Mouse (Mus musculus) cerebellum, adult 9-11 months (tissue): ENCODE data around the gene Fnip2.
"Not testable (repeated sequence)": the region's sequence is repeated elsewhere in the genome, so short reads cannot be mapped to it uniquely, and the experiment has no call there.

Source experiments
- DNase-seq: peaks from one replicate; pipeline ENCODE4 v3.0.0; 2022

Fnip2 gene

GRCm38 (mm10) chr3:79567703-79568362 lies at the start of gene Fnip2:
Gene Fnip2 (minus strand): TSS chr3:79567796.
- DNase-seq: peak; percentile 95

DNA sequence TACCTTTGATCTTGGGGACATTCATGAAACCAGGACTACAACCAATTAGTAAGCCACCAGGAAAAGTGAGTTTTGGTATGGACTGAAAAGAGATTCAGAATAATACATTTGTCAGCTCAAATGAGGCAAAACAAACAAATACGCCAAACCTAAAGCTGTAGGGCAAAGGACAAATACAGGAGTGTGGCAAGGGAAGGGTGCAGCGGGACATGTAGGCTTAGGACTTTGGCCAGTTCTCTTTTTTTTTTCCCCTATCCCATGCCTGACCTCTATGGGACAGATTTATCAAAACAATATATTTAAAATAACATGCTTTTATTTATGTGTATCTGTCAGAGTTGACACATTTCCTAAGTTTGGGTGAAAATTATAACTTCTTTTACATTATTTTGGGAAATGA lies 42.3 kb upstream of the Fnip2 start:
- DNase-seq: no peak

- DNase-seq: no peak
Observed at GRCm38 (mm10) chr3:79595468-79595867, 27.9 kb upstream of the Fnip2 start.

DNA sequence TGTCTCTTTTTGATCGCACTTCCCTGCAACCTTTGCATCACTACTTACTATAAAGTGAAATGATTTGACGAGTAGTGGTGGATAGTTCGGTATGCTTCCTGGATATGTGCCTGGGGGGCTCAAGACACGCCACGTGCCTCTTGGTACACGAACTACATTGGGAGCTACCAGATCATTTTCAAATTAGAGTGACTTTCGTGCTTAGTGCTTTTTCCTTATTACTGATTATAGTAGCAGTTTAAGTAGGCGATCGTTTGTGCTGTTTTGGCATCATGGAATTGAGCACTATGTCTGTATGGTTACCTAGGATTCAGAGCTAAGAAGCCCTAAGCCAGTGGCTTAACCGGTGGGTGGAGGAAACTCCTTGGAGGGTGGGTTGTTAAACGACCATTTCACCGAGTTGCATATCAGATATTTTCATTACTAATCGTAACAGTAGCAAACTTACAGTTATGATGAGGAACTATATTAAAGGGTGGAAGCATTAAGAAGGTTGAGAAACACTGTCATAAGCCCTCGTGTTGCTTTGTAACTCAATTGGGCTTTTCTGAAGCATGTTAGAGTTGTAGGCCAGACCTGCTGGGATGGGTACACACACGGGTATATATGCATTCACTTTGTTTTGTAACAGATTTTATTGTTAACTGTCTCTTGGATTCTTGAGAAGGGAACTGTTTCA lies 24.3 kb upstream of the Fnip2 start:
- no peak for DNase-seq

GRCm38 (mm10) chr3:79590863-79591792 lies 23.5 kb upstream of the Fnip2 start, which contains the start of gene Ppid:
Gene Ppid (plus strand): TSS chr3:79591342.
- DNase-seq: peak; percentile 80

- no peak for DNase-seq
Observed at GRCm38 (mm10) chr3:79589671-79590070, 22.1 kb upstream of the Fnip2 start.

DNA sequence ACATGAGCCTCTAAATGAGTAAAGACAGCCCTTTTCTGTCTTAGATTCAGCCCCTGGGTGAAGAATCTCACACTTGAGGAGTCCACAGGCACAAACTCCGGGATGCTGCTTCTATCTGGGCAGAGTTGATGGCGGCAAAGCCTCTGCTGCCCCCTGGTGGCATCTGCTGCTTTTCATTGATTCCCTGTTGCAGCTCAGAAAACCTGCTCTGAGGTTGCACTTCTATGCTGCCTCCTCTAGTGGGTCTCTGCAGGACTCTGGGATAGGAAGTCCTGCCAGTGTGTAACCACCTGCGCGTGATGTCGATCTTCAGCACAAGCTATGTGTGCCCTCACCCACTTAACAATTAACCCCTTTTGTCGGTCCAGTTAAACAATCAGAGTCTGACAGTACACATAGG lies 19.2 kb upstream of the Fnip2 start:
- DNase-seq: peak; percentile 89

DNA sequence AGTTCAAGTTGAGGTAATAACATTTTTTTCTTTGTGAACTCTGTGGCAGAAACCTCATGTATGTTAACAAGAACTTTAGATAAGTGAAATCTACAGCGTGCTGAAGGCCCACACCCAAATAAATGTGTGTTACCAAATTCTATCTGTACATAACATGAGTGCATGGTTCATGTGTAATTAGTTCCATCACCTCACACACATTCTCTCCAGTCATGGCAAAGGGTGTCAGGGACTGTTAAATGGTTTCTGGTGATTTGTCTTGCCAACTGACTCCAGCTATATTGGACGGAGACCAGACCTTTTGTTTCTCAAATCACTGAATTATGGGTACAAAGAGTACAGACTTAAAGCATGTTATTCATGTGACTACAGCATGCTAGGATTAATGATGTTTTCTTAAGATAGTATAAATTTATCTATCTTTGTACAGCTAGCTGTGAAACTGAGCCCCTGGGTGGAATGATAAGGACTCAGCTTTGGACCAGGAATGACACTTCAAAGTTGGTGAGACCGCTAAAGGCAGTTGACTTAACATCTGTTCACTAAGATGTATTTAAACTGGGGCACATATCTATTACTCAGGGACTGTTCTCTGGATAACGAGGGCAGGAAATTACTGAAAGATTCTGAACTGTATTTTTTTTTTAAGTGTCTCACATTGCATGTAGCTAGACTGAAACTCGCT lies 12.4 kb upstream of the Fnip2 start:
- no peak for DNase-seq

GRCm38 (mm10) chr3:79578164-79578563 lies 10.6 kb upstream of the Fnip2 start:
- DNase-seq: no peak

DNA sequence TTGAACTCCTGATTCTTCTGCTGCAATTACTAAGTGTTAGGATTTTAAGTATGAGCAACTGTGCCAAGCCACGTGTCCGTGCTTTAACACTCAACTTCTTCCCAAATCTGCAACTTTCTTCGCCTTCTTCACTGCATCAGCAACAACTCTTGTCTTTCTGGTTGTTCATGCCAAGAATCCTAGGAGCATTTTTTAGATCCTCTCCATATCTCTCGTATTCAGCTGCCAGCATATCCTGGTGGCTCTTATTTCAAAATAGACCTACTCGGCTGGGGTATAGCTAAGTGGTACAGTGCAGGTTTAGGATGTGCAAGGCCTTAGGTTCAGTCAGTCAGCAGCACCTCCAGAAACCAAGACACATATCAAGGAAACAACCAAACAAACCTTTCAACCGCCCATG lies 10.0 kb upstream of the Fnip2 start:
- no peak for DNase-seq

DNA sequence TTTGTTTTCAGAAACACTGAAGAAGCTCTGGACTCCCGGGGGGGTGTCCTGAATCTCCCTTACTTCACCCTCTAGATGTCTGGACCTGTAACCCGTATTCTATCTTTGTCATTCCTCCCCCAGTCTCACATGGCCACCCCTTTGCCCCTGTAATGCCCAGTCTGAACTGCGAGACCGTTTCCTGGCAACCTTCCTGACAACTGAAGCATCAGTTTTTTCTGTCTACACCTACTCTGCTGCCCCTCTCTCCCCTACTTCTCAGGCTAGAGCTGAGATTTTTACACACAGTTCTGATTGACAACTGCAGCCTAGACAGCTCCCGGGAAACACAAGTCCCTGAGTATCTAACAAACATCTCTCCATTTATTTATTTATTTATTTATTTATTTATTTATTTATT lies 9.3 kb upstream of the Fnip2 start:
- no peak for DNase-seq

DNA sequence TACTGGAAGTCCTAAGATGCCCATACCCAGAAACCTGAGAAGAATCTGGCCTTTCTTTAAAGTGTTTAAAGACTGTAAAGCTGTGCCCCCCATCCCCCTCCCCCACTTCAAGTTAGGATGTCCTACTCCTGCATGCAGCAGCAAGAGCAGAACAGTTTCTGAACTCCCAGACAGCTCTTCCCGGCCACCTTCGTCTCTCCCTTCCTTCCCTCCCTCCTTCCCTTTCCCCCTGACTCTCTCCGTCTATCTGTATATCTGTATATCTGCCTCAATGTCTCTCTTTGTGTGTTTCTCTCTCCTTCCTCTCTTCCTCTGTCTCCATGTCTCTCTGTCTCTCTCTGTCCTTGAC lies 8.8 kb upstream of the Fnip2 start:
- DNase-seq: no peak

GRCm38 (mm10) chr3:79575576-79576467 lies 8.2 kb upstream of the Fnip2 start:
- no peak for DNase-seq

- DNase-seq: no peak
Observed at GRCm38 (mm10) chr3:79574336-79574735, 6.7 kb upstream of the Fnip2 start.

- not testable (repeated sequence) for DNase-seq
Observed at GRCm38 (mm10) chr3:79573376-79573775, 5.8 kb upstream of the Fnip2 start.

DNA sequence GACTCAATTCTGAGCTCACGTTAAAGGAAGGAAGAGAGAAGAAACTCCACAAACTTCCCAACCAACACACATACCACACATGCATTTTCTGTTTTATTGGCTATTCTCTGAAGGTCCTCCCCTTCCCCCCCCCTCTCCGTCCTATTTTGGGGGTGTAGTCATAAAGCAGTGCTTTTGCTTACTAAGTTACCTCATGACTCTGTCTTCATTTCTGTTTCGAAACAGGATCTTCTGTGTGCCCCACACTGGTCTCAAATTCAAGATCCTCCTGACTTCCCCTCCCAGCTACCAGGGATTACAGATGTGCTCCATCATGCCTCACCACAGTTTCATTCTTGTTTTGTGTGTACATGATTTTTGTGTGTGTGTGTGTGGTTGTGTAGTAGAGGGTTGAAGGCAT lies 4.8 kb upstream of the Fnip2 start:
- DNase-seq: no peak

DNA sequence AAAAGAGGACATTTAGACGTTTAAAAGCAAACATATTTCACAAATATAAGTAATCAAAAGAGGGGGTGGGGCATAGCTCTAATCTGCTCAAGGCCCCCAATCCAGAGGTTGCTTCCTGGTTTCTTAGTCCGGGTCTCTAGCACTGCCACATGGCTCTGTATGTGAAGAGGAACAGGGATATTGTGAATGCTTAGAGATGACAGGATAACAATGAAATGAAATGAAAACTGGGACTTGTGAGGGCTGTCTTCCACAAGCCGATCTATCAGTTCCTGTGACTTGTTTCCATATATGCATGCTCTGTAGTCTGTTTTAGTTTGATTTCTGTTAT lies 1.7 kb upstream of the Fnip2 start:
- no peak for DNase-seq

- no peak for DNase-seq
Observed at GRCm38 (mm10) chr3:79568629-79569350, 1.2 kb upstream of the Fnip2 start.

DNA sequence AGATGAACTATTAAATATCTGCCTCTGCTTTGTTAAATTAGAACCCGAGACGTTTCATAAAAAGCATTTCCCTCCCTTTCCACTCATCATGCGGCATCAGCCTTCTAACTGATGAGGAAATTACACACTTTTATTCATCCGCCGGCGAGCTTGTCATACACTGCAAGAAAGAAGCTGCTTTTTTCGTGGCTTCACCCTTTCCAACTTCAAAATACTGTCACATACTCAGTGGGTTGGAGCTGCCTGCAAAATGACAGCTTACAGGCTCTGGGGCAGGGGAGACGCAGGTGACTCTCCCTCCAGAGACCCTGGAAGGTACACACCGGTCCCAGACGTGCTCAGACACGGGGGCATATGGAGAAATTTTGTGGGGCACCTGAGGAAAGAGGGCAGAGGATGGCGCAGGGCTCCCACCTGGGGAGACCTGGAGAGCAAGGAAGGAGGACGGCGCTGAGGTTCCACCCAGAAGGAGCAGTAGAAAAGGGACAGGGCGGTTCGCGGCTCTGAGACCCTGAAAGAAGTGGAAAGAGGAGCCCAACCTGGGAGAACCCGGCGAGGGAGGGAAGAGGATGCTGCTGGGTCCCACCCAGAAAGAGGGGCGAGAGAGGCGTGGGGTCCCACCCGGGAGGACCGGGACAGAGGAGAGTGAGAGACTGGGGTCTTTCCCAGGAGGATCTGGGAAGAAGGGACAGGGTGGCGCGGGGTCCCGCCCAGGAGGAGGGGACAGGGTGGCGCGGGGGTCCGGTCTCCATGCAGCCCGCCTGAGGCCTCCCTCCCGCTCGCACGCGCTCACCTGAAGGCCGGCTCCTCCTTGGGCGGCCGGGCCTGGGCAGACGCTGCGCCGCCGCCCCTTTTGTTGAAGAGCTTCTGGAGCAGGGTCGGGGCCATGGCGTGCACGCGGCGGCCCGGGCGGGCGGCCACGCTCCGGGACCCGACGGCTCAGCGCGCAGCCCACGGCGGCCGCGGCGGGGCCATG lies 592 bp downstream of the Fnip2 start:
- peak; percentile 83 for DNase-seq
